Mouse (Mus musculus) lung, postnatal 0 days (tissue): ENCODE measurements around the gene Gsto2. TPM values are rescaled to one million over a fixed set of nuclear protein-coding genes. Genes with fewer than 3 reads are reported as not detected.

ENCODE experiments used
- ATAC-seq: fragments of 200-750 bp; cut with Nextera tagmentation; 2 replicates; pipeline ENCODE4 v1.8.0; 2017; ENCODE audit warnings: moderate library complexity
- DNase-seq: peaks from one replicate; pipeline ENCODE4 v3.0.0-alpha.2; 2016; ENCODE audit warnings: low spot score
- H3K27ac ChIP-seq: fragments of 300-500 bp; sonication (generic); 2 replicates; pipeline ENCODE4 v1.5.1; 2014; ENCODE audit warnings: antibody characterized with exemption, mild to moderate bottlenecking, low read length, mixed read lengths
- H3K27me3 ChIP-seq: fragments of 300-500 bp; sonication (generic); replicated peaks from 2 replicates; pipeline ENCODE4 v1.6.1; 2014; ENCODE audit warnings: low read length, mixed read lengths; ENCODE audit not compliant: insufficient read depth
- H3K36me3 ChIP-seq: fragments of 300-500 bp; sonication (generic); 2 replicates; pipeline ENCODE4 v1.6.1; 2014; ENCODE audit warnings: low read length, mixed read lengths; ENCODE audit not compliant: insufficient read depth
- H3K4me1 ChIP-seq: fragments of 300-500 bp; sonication (generic); 2 replicates; pipeline ENCODE4 v1.6.1; 2014; ENCODE audit warnings: antibody characterized with exemption, low read depth, low read length, mixed read lengths; ENCODE audit not compliant: insufficient read depth
- H3K4me2 ChIP-seq: fragments of 300-500 bp; sonication (generic); replicated peaks from 2 replicates; pipeline ENCODE4 v1.6.1; 2014; ENCODE audit warnings: low read depth, mild to moderate bottlenecking, low read length, moderate library complexity, mixed read lengths
- H3K4me3 ChIP-seq: fragments of 300-500 bp; sonication (generic); 2 replicates; pipeline ENCODE4 v1.5.1; 2014; ENCODE audit warnings: low read depth, low read length
- H3K9ac ChIP-seq: fragments of 300-500 bp; sonication (generic); replicated peaks from 2 replicates; pipeline ENCODE4 v1.6.1; 2014; ENCODE audit warnings: low read depth, mild to moderate bottlenecking
- H3K9me3 ChIP-seq: fragments of 300-500 bp; sonication (generic); 2 replicates; pipeline ENCODE4 v1.6.1; 2016; ENCODE audit warnings: low read length, mixed read lengths
- CTCF ChIP-seq: IDR thresholded peaks from 2 replicates; pipeline ENCODE4 v1.5.1; 2016; ENCODE audit warnings: antibody characterized with exemption, mild to moderate bottlenecking
- EP300 ChIP-seq: IDR thresholded peaks from 2 replicates; pipeline ENCODE4 v1.6.1; 2016; ENCODE audit warnings: antibody characterized with exemption, mild to moderate bottlenecking, control low read depth
- WGBS: fragments of 180-500 bp; shearing (Covaris S2); extraction: QIAGEN DNeasy Blood & Tissue Kit; methylation state at CpG from one replicate; pipeline ENCODE4 v1.1.7; 2014; 5-methylcytosine and 5-hydroxymethylcytosine counted together
- polyA plus RNA-seq: library from polyadenylated mRNA; unstranded; fragments of >200 nt; fragmentation: Nextera tagmentation; extraction: Ambion mirVana; gene quantifications from 2 replicates; pipeline ENCODE4 v1.2.1, GENCODE M21; 2015

Gene Gsto2
- polyA plus RNA-seq, 1 experiment from 2014 or later = 2.1 TPM

DNA sequence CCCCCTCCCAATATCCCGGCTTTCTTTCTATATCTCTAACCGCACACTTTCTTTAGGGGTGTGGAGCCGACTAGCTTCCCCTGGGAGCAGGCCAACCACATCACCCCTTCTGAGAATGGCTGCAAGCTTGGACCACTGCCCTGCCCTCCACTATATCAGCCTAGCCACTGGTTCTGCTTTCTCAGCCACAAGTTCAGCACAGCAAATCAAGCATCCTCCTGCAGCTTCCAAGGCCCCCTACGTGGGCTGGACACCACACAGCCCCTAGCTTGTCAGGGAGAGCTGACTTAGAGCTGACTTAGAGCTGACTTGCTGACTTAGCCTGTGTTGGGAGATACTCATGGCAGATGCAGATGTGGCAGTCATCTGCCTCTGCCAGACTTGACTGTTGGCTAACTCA, 39.7 kb downstream of the Gsto2 start:
- WGBS = 66% methylated on average over 4 of the region's 4 CpGs
- H3K27me3 ChIP-seq = no peaks in the 10 kb centered on the region
- no peaks in the 10 kb centered on the region for H3K9me3 ChIP-seq
- no peak for DNase-seq
- H3K4me3 ChIP-seq = no peak overlapping the region
- no peaks in the 10 kb centered on the region for H3K36me3 ChIP-seq
- no peak overlapping the region for H3K9ac ChIP-seq
- H3K4me1 ChIP-seq = peaks cover 19% of the 10 kb centered on the region
- no peak overlapping the region for H3K27ac ChIP-seq
- no peak overlapping the region for H3K4me2 ChIP-seq
- no peak for TF ChIP-seq CTCF
- no peak for TF ChIP-seq EP300
- ATAC-seq = no peak

GRCm38 (mm10) chr19:47905603-47906002, 40.3 kb downstream of the Gsto2 start:
- Histone ChIP-seq H3K4me3 (no peak overlapping the region), H3K27ac (no peak overlapping the region), H3K9ac (no peak overlapping the region), H3K4me2 (no peak overlapping the region), H3K36me3 (no peaks in the 10 kb centered on the region), H3K27me3 (no peaks in the 10 kb centered on the region), H3K9me3 (no peaks in the 10 kb centered on the region), H3K4me1 (peaks cover 19% of the 10 kb centered on the region)
- WGBS = 76% methylated on average over 5 of the region's 5 CpGs
- peak; percentile 35 for DNase-seq
- no peak for TF ChIP-seq CTCF
- no peak for TF ChIP-seq EP300
- ATAC-seq = no peak

- H3K9ac ChIP-seq = no peak overlapping the region
- no peak overlapping the region for H3K4me3 ChIP-seq
- H3K27me3 ChIP-seq = no peaks in the 10 kb centered on the region
- DNase-seq (no peak), ATAC-seq (peak; percentile 14)
- H3K9me3 ChIP-seq = no peaks in the 10 kb centered on the region
- no peaks in the 10 kb centered on the region for H3K36me3 ChIP-seq
- H3K4me1 ChIP-seq = peaks cover 6% of the 10 kb centered on the region
- H3K27ac ChIP-seq = no peak overlapping the region
- TF ChIP-seq EP300 (no peak), CTCF (no peak)
- 79% methylated on average over 9 of the region's 9 CpGs for WGBS
- no peak overlapping the region for H3K4me2 ChIP-seq
Observed at GRCm38 (mm10) chr19:47907596-47907995, 42.3 kb downstream of the Gsto2 start.

DNA sequence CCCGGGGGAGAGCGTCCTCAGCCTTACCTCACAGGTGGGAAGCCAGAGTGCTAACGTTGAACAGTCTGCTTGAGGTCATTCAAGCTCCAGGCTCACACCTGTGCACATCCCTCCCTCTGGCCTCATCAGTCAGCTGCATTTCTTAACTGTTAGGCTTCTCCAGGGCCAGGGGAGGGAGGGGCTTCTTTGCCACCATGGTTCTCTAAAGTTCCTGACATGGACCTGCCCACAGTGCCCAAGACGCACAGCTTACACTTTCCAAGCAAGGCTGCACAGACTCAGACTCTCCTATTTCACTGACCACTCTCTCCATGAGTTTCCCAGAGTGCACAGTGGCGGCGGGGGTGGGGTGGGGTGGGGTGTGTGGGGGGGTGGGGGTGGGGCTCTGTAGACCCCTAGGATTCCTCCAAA, 43.6 kb downstream of the Gsto2 start:
- no peaks in the 10 kb centered on the region for H3K27me3 ChIP-seq
- no peak overlapping the region for H3K9ac ChIP-seq
- no peaks in the 10 kb centered on the region for H3K9me3 ChIP-seq
- H3K4me1 ChIP-seq = peaks cover 3% of the 10 kb centered on the region
- WGBS = 36% methylated on average over 6 of the region's 6 CpGs
- TF ChIP-seq EP300 = no peak
- no peak for TF ChIP-seq CTCF
- no peak overlapping the region for H3K4me2 ChIP-seq
- no peak overlapping the region for H3K4me3 ChIP-seq
- no peak overlapping the region for H3K27ac ChIP-seq
- no peaks in the 10 kb centered on the region for H3K36me3 ChIP-seq
- DNase-seq (no peak), ATAC-seq (no peak)

DNA sequence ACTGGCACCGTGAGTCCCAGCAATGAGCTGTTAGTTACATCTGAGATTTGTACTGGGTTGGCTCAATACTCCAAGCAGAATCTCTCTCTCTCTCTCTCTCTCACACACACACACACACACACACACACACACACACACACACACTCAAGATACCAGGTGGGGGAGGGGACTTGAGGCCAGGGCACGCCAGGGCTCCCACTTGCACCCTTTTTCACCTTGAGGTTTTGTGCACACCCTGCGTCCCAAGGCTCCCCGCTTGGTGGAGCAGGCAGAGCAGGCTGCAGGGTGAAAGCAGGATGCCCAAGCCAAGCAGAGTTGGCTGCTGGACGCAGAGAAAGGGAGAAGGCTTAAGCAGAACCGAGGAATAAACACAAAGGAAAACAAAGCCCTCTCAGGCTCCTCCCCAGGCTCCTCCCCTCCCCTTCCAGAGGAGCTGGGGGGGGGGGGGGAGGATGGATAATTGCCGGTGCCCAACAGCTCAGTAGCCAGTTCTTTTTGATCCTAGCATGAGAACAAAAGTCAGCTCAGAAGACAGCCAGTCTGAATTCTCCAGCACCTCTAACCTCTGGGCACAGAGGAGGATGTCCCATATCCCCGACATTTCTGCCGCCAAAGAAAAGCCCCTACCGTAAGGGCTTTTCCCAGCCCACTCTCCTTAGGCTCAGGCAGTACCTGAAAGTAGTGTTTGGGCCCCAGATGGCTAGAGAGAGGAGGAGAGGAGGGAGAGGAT, 44.2 kb downstream of the Gsto2 start:
- no peak overlapping the region for H3K4me3 ChIP-seq

GRCm38 (mm10) chr19:47910117-47910618, 44.8 kb downstream of the Gsto2 start:
- no peak for TF ChIP-seq EP300
- TF ChIP-seq CTCF = no peak
- no peaks in the 10 kb centered on the region for H3K9me3 ChIP-seq
- H3K27me3 ChIP-seq = no peaks in the 10 kb centered on the region
- ATAC-seq (no peak), DNase-seq (no peak)
- WGBS = 48% methylated on average over 3 of the region's 4 CpGs
- H3K9ac ChIP-seq = no peak overlapping the region
- no peaks in the 10 kb centered on the region for H3K36me3 ChIP-seq
- H3K4me2 ChIP-seq = peak overlapping the region; percentile 39; the same call in 1 of the 2 replicates
- no peak overlapping the region for H3K27ac ChIP-seq
- no peak overlapping the region for H3K4me3 ChIP-seq
- H3K4me1 ChIP-seq = peaks cover 3% of the 10 kb centered on the region

More for the DNA sequence above, 44.2 kb downstream of the Gsto2 start:
- TF ChIP-seq EP300 = no peak
- peak; percentile 32 for TF ChIP-seq CTCF
- DNase-seq = peak; percentile 57
- Histone ChIP-seq H3K36me3 (no peaks in the 10 kb centered on the region), H3K9me3 (no peaks in the 10 kb centered on the region), H3K27me3 (no peaks in the 10 kb centered on the region), H3K27ac (0 out of 2 replicates have a peak overlapping the region, but pooled peaks have one; percentile 43), H3K9ac (no peak overlapping the region), H3K4me2 (peak overlapping the region; percentile 39), H3K4me1 (peaks cover 3% of the 10 kb centered on the region)
- peak; percentile 53 for ATAC-seq
- WGBS = 9% methylated on average over 10 of the region's 10 CpGs
